Mouse (Mus musculus): ENCODE results near the gene Gkn1. TPM values are rescaled to one million over a fixed set of nuclear protein-coding genes. Genes with fewer than 3 reads are reported as not detected.

The Gkn1 gene
- total RNA-seq, 1 experiment = not detected

GRCm38 (mm10) chr6:87369223-87369622, 18.5 kb upstream of the Gkn1 start:
- H3K9ac ChIP-seq (ENCODE audit: insufficient read depth, low read depth, low read length, poor library complexity, severe bottlenecking) = no peak overlapping the region
- in situ Hi-C loops (cut with MboI; ENCODE audit: low sequenced_read_pairs in 2 of 2, unreplicated experiment in 2 of 2) = no loop called here
- no peak overlapping the region for H3K27ac ChIP-seq (ENCODE audit: insufficient read depth, low read depth, low read length, poor library complexity, severe bottlenecking)
- H3K9me3 ChIP-seq (ENCODE audit: control insufficient read depth, insufficient read depth, low read depth, low read length) = no peaks in the 10 kb centered on the region
- H3K36me3 ChIP-seq (ENCODE audit: control insufficient read depth, insufficient read depth, low read length, poor library complexity, severe bottlenecking) = no peaks in the 10 kb centered on the region
- H3K4me3 ChIP-seq (ENCODE audit: insufficient read depth in 1 of 2, low read depth in 1 of 2, low read length in 2 of 2, poor library complexity in 1 of 2, severe bottlenecking in 1 of 2) = no peak overlapping the region
- no peak for DNase-seq (ENCODE audit: low read depth, low spot score)
- no peak for TF ChIP-seq MAFK (IDR thresholded peaks at IDR 0.05; ENCODE audit: insufficient read depth, low read depth, low read length)
- TF ChIP-seq ZNF384 (IDR thresholded peaks at IDR 0.05; ENCODE audit: low read depth, low read length) = no peak
- no peak for TF ChIP-seq CHD2 (IDR thresholded peaks at IDR 0.05; ENCODE audit: low read depth, low read length)
- no peak for TF ChIP-seq ZC3H11A (IDR thresholded peaks at IDR 0.05; ENCODE audit: borderline replicate concordance, low read depth, low read length)
- no peak for TF ChIP-seq HCFC1 (IDR thresholded peaks at IDR 0.05; ENCODE audit: borderline replicate concordance, insufficient read depth, low read length)
- H3K4me1 ChIP-seq (ENCODE audit: control insufficient read depth in 2 of 2, insufficient read depth in 2 of 2, low read length in 2 of 2, poor library complexity in 1 of 2) = no peaks in the 10 kb centered on the region

- Histone ChIP-seq H3K9me3 (ENCODE audit: control insufficient read depth, insufficient read depth, low read depth, low read length) (no peaks in the 10 kb centered on the region), H3K36me3 (ENCODE audit: control insufficient read depth, insufficient read depth, low read length, poor library complexity, severe bottlenecking) (no peaks in the 10 kb centered on the region), H3K27ac (ENCODE audit: insufficient read depth, low read depth, low read length, poor library complexity, severe bottlenecking) (no peak overlapping the region), H3K4me3 (ENCODE audit: insufficient read depth in 1 of 2, low read depth in 1 of 2, low read length in 2 of 2, poor library complexity in 1 of 2, severe bottlenecking in 1 of 2) (no peak overlapping the region), H3K4me1 (ENCODE audit: control insufficient read depth in 2 of 2, insufficient read depth in 2 of 2, low read length in 2 of 2, poor library complexity in 1 of 2) (no peaks in the 10 kb centered on the region), H3K9ac (ENCODE audit: insufficient read depth, low read depth, low read length, poor library complexity, severe bottlenecking) (no peak overlapping the region)
- TF ChIP-seq HCFC1 (IDR thresholded peaks at IDR 0.05; ENCODE audit: borderline replicate concordance, insufficient read depth, low read length) = no peak
- no peak for TF ChIP-seq ZC3H11A (IDR thresholded peaks at IDR 0.05; ENCODE audit: borderline replicate concordance, low read depth, low read length)
- TF ChIP-seq ZNF384 (IDR thresholded peaks at IDR 0.05; ENCODE audit: low read depth, low read length) = no peak
- no peak for TF ChIP-seq CHD2 (IDR thresholded peaks at IDR 0.05; ENCODE audit: low read depth, low read length)
- no peak for TF ChIP-seq MAFK (IDR thresholded peaks at IDR 0.05; ENCODE audit: insufficient read depth, low read depth, low read length)
- in situ Hi-C loops (cut with MboI; ENCODE audit: low sequenced_read_pairs in 2 of 2, unreplicated experiment in 2 of 2) = no loop called here
- DNase-seq (ENCODE audit: low read depth, low spot score) = no peak
Observed at GRCm38 (mm10) chr6:87354441-87354840, 3.7 kb upstream of the Gkn1 start.

GRCm38 (mm10) chr6:87335935-87336295, 14.8 kb downstream of the Gkn1 start:
- H3K4me1 ChIP-seq (ENCODE audit: control insufficient read depth in 2 of 2, insufficient read depth in 2 of 2, low read length in 2 of 2, poor library complexity in 1 of 2) = no peaks in the 10 kb centered on the region
- no peak for TF ChIP-seq ZC3H11A (IDR thresholded peaks at IDR 0.05; ENCODE audit: borderline replicate concordance, low read depth, low read length)
- TF ChIP-seq HCFC1 (IDR thresholded peaks at IDR 0.05; ENCODE audit: borderline replicate concordance, insufficient read depth, low read length) = no peak
- no peak for TF ChIP-seq CHD2 (IDR thresholded peaks at IDR 0.05; ENCODE audit: low read depth, low read length)
- no peak overlapping the region for H3K27ac ChIP-seq (ENCODE audit: insufficient read depth, low read depth, low read length, poor library complexity, severe bottlenecking)
- H3K9me3 ChIP-seq (ENCODE audit: control insufficient read depth, insufficient read depth, low read depth, low read length) = no peaks in the 10 kb centered on the region
- H3K36me3 ChIP-seq (ENCODE audit: control insufficient read depth, insufficient read depth, low read length, poor library complexity, severe bottlenecking) = no peaks in the 10 kb centered on the region
- in situ Hi-C loops (cut with MboI; ENCODE audit: low sequenced_read_pairs in 2 of 2, unreplicated experiment in 2 of 2) = no loop called here
- DNase-seq (ENCODE audit: low read depth, low spot score) = no peak
- no peak overlapping the region; a peak in 1 of 4 replicates for H3K4me3 ChIP-seq (ENCODE audit: insufficient read depth in 1 of 2, low read depth in 1 of 2, low read length in 2 of 2, poor library complexity in 1 of 2, severe bottlenecking in 1 of 2)
- no peak overlapping the region for H3K9ac ChIP-seq (ENCODE audit: insufficient read depth, low read depth, low read length, poor library complexity, severe bottlenecking)

GRCm38 (mm10) chr6:87335091-87335934, 15.4 kb downstream of the Gkn1 start, which contains the start of gene Antxr1:
Gene Antxr1 (minus strand): TSS chr6:87335821.
- DNase-seq (ENCODE audit: low read depth, low spot score) = peak; percentile 37
- Histone ChIP-seq H3K9me3 (ENCODE audit: control insufficient read depth, insufficient read depth, low read depth, low read length) (no peaks in the 10 kb centered on the region), H3K36me3 (ENCODE audit: control insufficient read depth, insufficient read depth, low read length, poor library complexity, severe bottlenecking) (no peaks in the 10 kb centered on the region), H3K27ac (ENCODE audit: insufficient read depth, low read depth, low read length, poor library complexity, severe bottlenecking) (no peak within 1 kb of the TSS), H3K9ac (ENCODE audit: insufficient read depth, low read depth, low read length, poor library complexity, severe bottlenecking) (peak within 1 kb of the TSS; percentile 31), H3K4me3 (ENCODE audit: insufficient read depth in 1 of 2, low read depth in 1 of 2, low read length in 2 of 2, poor library complexity in 1 of 2, severe bottlenecking in 1 of 2) (peak within 1 kb of the TSS; percentile 63), H3K4me1 (ENCODE audit: control insufficient read depth in 2 of 2, insufficient read depth in 2 of 2, low read length in 2 of 2, poor library complexity in 1 of 2) (no peaks in the 10 kb centered on the region)
- no peak for TF ChIP-seq MAFK (IDR thresholded peaks at IDR 0.05; ENCODE audit: insufficient read depth, low read depth, low read length)
- peak; percentile 100 for TF ChIP-seq ZNF384 (IDR thresholded peaks at IDR 0.05; ENCODE audit: low read depth, low read length)
- no peak for TF ChIP-seq ZC3H11A (IDR thresholded peaks at IDR 0.05; ENCODE audit: borderline replicate concordance, low read depth, low read length)
- in situ Hi-C loops (cut with MboI; ENCODE audit: low sequenced_read_pairs in 2 of 2, unreplicated experiment in 2 of 2) = no loop called here
